Comparison of ENCODE assay signal across 8 mouse cellular contexts in the genomic region with DNA sequence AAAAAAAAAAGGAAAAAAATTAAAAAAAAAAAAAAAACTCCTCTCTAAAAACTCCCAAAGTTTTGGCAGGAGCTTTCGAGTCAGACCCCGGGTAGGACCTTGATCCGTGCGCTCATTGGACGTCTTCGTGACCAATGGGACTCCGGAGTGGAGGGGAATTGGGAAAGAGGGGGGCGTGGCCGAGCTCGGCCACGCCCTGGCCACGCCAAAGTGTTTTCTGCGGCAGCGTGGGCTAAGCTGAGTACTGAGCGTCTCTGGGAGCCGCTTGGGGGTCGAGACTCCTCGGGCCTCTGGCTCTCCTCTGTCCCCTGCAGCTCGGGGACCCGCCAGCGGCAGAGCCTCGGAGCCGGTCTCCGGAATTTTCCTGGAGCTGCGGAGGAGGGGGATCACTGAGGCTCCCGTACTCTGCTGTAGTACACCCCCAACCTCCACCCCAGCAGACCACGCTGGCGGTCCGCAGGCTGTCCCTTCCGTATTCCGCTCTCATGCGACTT. TPM values are rescaled to one million over a fixed set of nuclear protein-coding genes. Genes with fewer than 3 reads are reported as not detected.
A peak's percentile ranks its signal among the peaks of the same experiment; 100 is the strongest.
DNase-seq lines count a peak whose midpoint lies in the region; ATAC-seq and TF ChIP-seq lines count a peak whose summit lies in the region.

Gene Hlx, minus strand, starts transcription at position 64 of the 494 bp plus-strand sequence.

- TF ChIP-seq CTCF in E14TG2a.4 (conservative IDR thresholded peaks at IDR 0.05; ENCODE audit: low read length): no peak

- peak within 1 kb of the TSS; percentile 93 for H3K4me2 ChIP-seq in stomach, embryonic 15.5 days

- no peaks in the 10 kb centered on the region for H3K36me3 ChIP-seq in E14TG2a.4 (ENCODE audit: insufficient read depth, low read length)
- no peaks in the 10 kb centered on the region for H3K36me3 ChIP-seq in forebrain, embryonic 10.5 days (replicated peaks)
- no peaks in the 10 kb centered on the region for H3K36me3 ChIP-seq in limb, embryonic 10.5 days
- H3K36me3 ChIP-seq in midbrain, embryonic 10.5 days: no peaks in the 10 kb centered on the region
- no peaks in the 10 kb centered on the region for H3K36me3 ChIP-seq in stomach, embryonic 15.5 days

- WGBS in forebrain, embryonic 10.5 days: under 1% methylated on average over 32 of the region's 32 CpGs
- under 1% methylated on average over 32 of the region's 32 CpGs for WGBS in limb, embryonic 10.5 days
- WGBS in midbrain, embryonic 10.5 days: under 1% methylated on average over 32 of the region's 32 CpGs
- WGBS in stomach, embryonic 15.5 days: under 1% methylated on average over 32 of the region's 32 CpGs

- no peaks in the 10 kb centered on the region for H3K9me3 ChIP-seq in E14TG2a.4 (ENCODE audit: low read length)
- no peaks in the 10 kb centered on the region for H3K9me3 ChIP-seq in forebrain, embryonic 10.5 days
- H3K9me3 ChIP-seq in limb, embryonic 10.5 days (replicated peaks): no peaks in the 10 kb centered on the region
- no peaks in the 10 kb centered on the region for H3K9me3 ChIP-seq in midbrain, embryonic 10.5 days (replicated peaks)
- no peaks in the 10 kb centered on the region for H3K9me3 ChIP-seq in stomach, embryonic 15.5 days

- peak within 1 kb of the TSS; percentile 80 for H3K4me3 ChIP-seq in E14TG2a.4 (replicated peaks; ENCODE audit: low read length)
- peak within 1 kb of the TSS; percentile 63 for H3K4me3 ChIP-seq in forebrain, embryonic 10.5 days
- H3K4me3 ChIP-seq in limb, embryonic 10.5 days: peak within 1 kb of the TSS; percentile 72
- H3K4me3 ChIP-seq in midbrain, embryonic 10.5 days: peak within 1 kb of the TSS; percentile 60
- peak within 1 kb of the TSS; percentile 56 for H3K4me3 ChIP-seq in stomach, embryonic 15.5 days (replicated peaks)

- peak; percentile 72 for ATAC-seq in stomach, embryonic 15.5 days (ENCODE audit: insufficient read depth, low FRiP score, low read depth)

- DNase-seq in adrenal gland, postnatal 10 days: peak; percentile 88
- peak; percentile 84 for DNase-seq in forebrain, embryonic 10.5 days (ENCODE audit: extremely low spot score, low spot score)
- DNase-seq in heart, postnatal 14 days: peak; percentile 79 to 81
- DNase-seq in limb, embryonic 10.5 days (ENCODE audit: low spot score): peak; percentile 89
- DNase-seq in midbrain, embryonic 10.5 days (ENCODE audit: low spot score): peak; percentile 88
- DNase-seq in right cerebral cortex, adult 2 months (ENCODE audit: low spot score in 2 of 2): no peak

- peak within 1 kb of the TSS; percentile 47 for H3K9ac ChIP-seq in stomach, embryonic 15.5 days

- H3K4me1 ChIP-seq in E14TG2a.4 (replicated peaks; ENCODE audit: low read depth, low read length): peaks cover 36% of the 10 kb centered on the region
- H3K4me1 ChIP-seq in forebrain, embryonic 10.5 days: peaks cover 22% of the 10 kb centered on the region
- H3K4me1 ChIP-seq in limb, embryonic 10.5 days: peaks cover 25% of the 10 kb centered on the region
- peaks cover 26% of the 10 kb centered on the region for H3K4me1 ChIP-seq in midbrain, embryonic 10.5 days
- peaks cover 17% of the 10 kb centered on the region for H3K4me1 ChIP-seq in stomach, embryonic 15.5 days

- peak within 1 kb of the TSS; percentile 69 for H3K27ac ChIP-seq in forebrain, embryonic 10.5 days
- peak within 1 kb of the TSS; percentile 75 for H3K27ac ChIP-seq in limb, embryonic 10.5 days
- H3K27ac ChIP-seq in midbrain, embryonic 10.5 days (replicated peaks): peak within 1 kb of the TSS; percentile 14
- peak within 1 kb of the TSS; percentile 87 for H3K27ac ChIP-seq in stomach, embryonic 15.5 days

- intact Hi-C loops in heart, postnatal 14 days (cut with DNase I): no loop called here

- H3K27me3 ChIP-seq in E14TG2a.4 (ENCODE audit: insufficient read depth, low read length): peaks cover 92% of the 10 kb centered on the region
- peaks cover 99% of the 10 kb centered on the region for H3K27me3 ChIP-seq in forebrain, embryonic 10.5 days (ENCODE audit: poor library complexity, severe bottlenecking)
- peaks cover 97% of the 10 kb centered on the region for H3K27me3 ChIP-seq in limb, embryonic 10.5 days (ENCODE audit: low read depth, poor library complexity, severe bottlenecking)
- H3K27me3 ChIP-seq in midbrain, embryonic 10.5 days (ENCODE audit: low read depth, poor library complexity, severe bottlenecking): peaks cover 98% of the 10 kb centered on the region
- H3K27me3 ChIP-seq in stomach, embryonic 15.5 days (replicated peaks): peaks cover 78% of the 10 kb centered on the region

RNA-seq across cellular contexts. Expression of gene Hlx, which starts in this region (rescaled TPM):
- total RNA-seq in adrenal gland, postnatal 10 days (2021): 10 to 100 TPM; 40.7 to 47.8 TPM
- 3.2 and 3.3 TPM in 2 replicates for polyA plus RNA-seq in forebrain, embryonic 10.5 days (2016; fragmentation: Nextera tagmentation; extraction: Ambion mirVana)
- total RNA-seq in heart, postnatal 14 days (2021): 10 to 100 TPM; 17.7 to 23.1 TPM
- 7.2 and 9.5 TPM in 2 replicates for polyA plus RNA-seq in limb, embryonic 10.5 days (2016; fragmentation: Nextera tagmentation; extraction: Ambion mirVana)
- polyA plus RNA-seq in midbrain, embryonic 10.5 days (2016; fragmentation: Nextera tagmentation; extraction: Ambion mirVana): 2.5 and 4.8 TPM in 2 replicates
- polyA plus RNA-seq in stomach, embryonic 15.5 days (2015; fragmentation: Nextera tagmentation; extraction: Ambion mirVana): 23.2 and 23.4 TPM in 2 replicates

Comparison
In these comparisons a context has a peak if more than half of its experiments do, and no peak if none do; other contexts are left out.
1. DNase-seq: peak in adrenal gland, postnatal 10 days (single experiment), forebrain, embryonic 10.5 days (single experiment), heart, postnatal 14 days (2 of 2), limb, embryonic 10.5 days (single experiment) and midbrain, embryonic 10.5 days (single experiment); none in right cerebral cortex, adult 2 months (0 of 2).
2. H3K27ac ChIP-seq: peak in every context shown above with its lines; median percentile 87 in stomach, embryonic 15.5 days; 75 in limb, embryonic 10.5 days; 69 in forebrain, embryonic 10.5 days; 14 in midbrain, embryonic 10.5 days.
3. Peak in every context shown above with its lines, with median percentiles within 50 percentile points of each other: H3K4me3 ChIP-seq.